19 mouse cellular contexts compared by ENCODE assay signal in genomic region chr2:79647728-79648127, GRCm38 (mm10). TPM values are rescaled to one million over a fixed set of nuclear protein-coding genes. Genes with fewer than 3 reads are reported as not detected.
"Had no signal": no experiment of that assay in that cellular context is flagged by ENCODE, and none has a peak within 500 bp of the region (broad histone marks: within the 10 kb centered on the region; RNA-seq: fewer than 3 reads in every experiment).

No protein-coding gene starts in this region.

- H3K4me3 ChIP-seq: midbrain, embryonic 10.5 days; midbrain, embryonic 13.5 days; midbrain, embryonic 15.5 days; neural tube, embryonic 12.5 days; stomach, embryonic 15.5 days had no signal

- H3K9me3 ChIP-seq: midbrain, embryonic 10.5 days; midbrain, embryonic 13.5 days; midbrain, embryonic 15.5 days; neural tube, embryonic 12.5 days; stomach, embryonic 15.5 days had no signal

- H3K27ac ChIP-seq: midbrain, embryonic 10.5 days; midbrain, embryonic 13.5 days; midbrain, embryonic 15.5 days; neural tube, embryonic 12.5 days; stomach, embryonic 15.5 days; stomach, postnatal 0 days had no signal

- H3K9ac ChIP-seq: lung, embryonic 14.5 days; midbrain, embryonic 13.5 days; midbrain, embryonic 15.5 days; neural tube, embryonic 12.5 days; stomach, embryonic 15.5 days had no signal

- H3K4me2 ChIP-seq: lung, embryonic 14.5 days; midbrain, embryonic 13.5 days; midbrain, embryonic 15.5 days; neural tube, embryonic 12.5 days; stomach, embryonic 15.5 days had no signal

- ATAC-seq: midbrain, embryonic 13.5 days; midbrain, embryonic 15.5 days had no signal

- H3K4me1 ChIP-seq: midbrain, embryonic 13.5 days; neural tube, embryonic 12.5 days had no signal

- DNase-seq: lung, adult 18-20 months; lung, embryonic 14.5 days; lung, postnatal 10 days; lung, postnatal 4 days; right cerebral cortex, postnatal 14 days; thymus, adult 18-20 months; thymus, postnatal 14 days; thymus, postnatal 36 days had no signal

- H3K27me3 ChIP-seq: midbrain, embryonic 13.5 days; midbrain, embryonic 15.5 days; neural tube, embryonic 12.5 days; stomach, embryonic 15.5 days had no signal

RNA-seq across cellular contexts. Expression of gene Ppp1r1c, which starts 59.9 kb away (rescaled TPM):
- total RNA-seq: megakaryocyte, adult 5-6 weeks; megakaryocyte-erythroid progenitor cell, adult 5-6 weeks had no signal
- polyA plus RNA-seq: liver, embryonic 16.5 days; lung, embryonic 14.5 days; spleen, adult 2 months; stomach, embryonic 15.5 days; stomach, postnatal 0 days; thymus, postnatal 0 days had no signal
